Mouse (Mus musculus) erythroblast, embryonic 14.5 days (primary cell): ENCODE data around the gene Psmb5. TPM values are rescaled to one million over a fixed set of nuclear protein-coding genes. Genes with fewer than 3 reads are reported as not detected.

ENCODE experiments used
- H3K27me3 ChIP-seq: 2 replicates; pipeline ENCODE4 v1.6.1; 2012; ENCODE audit warnings: inconsistent platforms; ENCODE audit not compliant: control insufficient read depth
- H3K36me3 ChIP-seq: 2 replicates; pipeline ENCODE4 v1.6.1; 2012; ENCODE audit warnings: mild to moderate bottlenecking, inconsistent platforms; ENCODE audit not compliant: control insufficient read depth
- H3K4me1 ChIP-seq: 2 replicates; pipeline ENCODE4 v1.6.1; 2012; ENCODE audit warnings: inconsistent platforms; ENCODE audit not compliant: control insufficient read depth
- H3K4me3 ChIP-seq: replicated peaks from 2 replicates; pipeline ENCODE3; 2012; ENCODE audit warnings: moderate library complexity, mild to moderate bottlenecking, inconsistent platforms
- H3K9me3 ChIP-seq: 2 replicates; pipeline ENCODE4 v1.6.1; 2012; ENCODE audit warnings: low read length, inconsistent platforms, mixed read lengths; ENCODE audit not compliant: control insufficient read depth
- GATA1 ChIP-seq: IDR thresholded peaks from 2 replicates; pipeline ENCODE4 v1.6.1; 2012; ENCODE audit warnings: low read length, inconsistent platforms, mixed read lengths
- TAL1 ChIP-seq: IDR thresholded peaks from 3 replicates; pipeline ENCODE4 v1.6.1; 2012; ENCODE audit warnings: low read length, inconsistent platforms, mixed read lengths
- polyA plus RNA-seq: library from polyadenylated mRNA; stranded (reverse); fragments of >175 nt; gene quantifications from 2 replicates; pipeline ENCODE4 v1.2.3, GENCODE M21; 2012

The Psmb5 gene
- polyA plus RNA-seq: 17.6 and 21.7 TPM in 2 replicates

DNA sequence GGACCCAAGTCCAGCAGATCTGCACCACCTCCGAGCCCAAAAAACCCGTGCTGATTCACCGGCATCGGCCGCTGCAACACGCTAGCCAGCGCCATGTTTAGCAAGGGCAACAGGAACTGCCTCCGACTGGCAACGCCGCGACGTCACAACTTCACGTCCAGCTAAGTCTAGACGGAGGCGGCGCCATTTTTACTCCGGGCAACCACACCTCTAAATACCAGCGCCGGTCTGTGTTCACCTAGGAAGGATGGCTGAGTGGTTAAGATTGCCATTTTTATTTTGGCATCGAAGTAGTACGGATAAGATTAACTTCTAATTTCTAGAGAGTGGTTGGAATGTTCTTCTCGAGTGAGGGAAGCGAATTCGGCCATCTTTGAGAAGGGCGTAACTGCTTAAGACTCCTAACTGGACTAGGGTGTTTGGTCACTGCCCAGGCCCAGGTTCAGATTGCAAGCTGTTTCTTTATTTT lies at the start of gene Psmb5:
Psmb5 (minus strand) TSS at position 126 of the 469 bp plus-strand sequence.
- Histone ChIP-seq H3K4me3 (peak within 1 kb of the TSS; percentile 75), H3K4me1 (peaks cover 20% of the 10 kb centered on the region), H3K27me3 (no peaks in the 10 kb centered on the region), H3K36me3 (peaks cover 29% of the 10 kb centered on the region), H3K9me3 (no peaks in the 10 kb centered on the region)
- TF ChIP-seq GATA1: no peak
- no peak for TF ChIP-seq TAL1

DNA sequence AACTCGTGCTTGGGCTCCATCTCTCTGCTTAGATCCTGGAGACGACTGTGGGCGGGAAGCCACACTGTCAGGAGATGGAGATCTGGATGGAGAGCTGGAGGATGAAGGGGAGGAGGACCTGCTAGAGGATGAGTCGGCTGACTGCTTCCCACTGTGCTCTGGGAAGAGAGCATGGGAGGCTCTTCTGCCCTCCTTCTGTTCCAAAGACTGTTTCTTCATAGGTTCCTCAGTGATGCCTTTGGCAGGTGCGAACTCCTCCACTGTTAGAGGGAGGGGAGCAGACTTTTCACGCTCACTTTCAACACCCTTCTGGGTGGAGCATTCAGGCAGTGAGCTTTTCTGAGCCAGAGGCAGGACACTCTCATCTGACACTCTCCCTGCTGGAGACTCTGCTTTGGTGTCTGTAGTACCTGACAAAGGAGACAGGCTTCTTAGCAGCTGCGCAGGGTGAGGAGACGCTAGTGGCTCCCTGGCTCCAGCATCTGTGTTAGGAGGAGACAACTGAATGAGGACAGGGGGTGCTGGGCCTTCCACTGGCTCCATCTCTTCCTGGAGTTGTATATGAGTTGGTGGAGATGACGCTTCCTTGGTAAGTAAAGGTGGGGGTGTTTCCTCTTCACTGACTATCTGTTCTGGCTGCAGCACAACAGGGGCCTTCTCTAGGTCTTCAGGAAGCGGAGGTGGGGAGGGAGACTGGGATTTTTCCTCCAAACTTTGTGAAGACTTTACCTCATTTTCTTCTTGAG lies 46.8 kb upstream of the Psmb5 start:
- H3K4me1 ChIP-seq: no peaks in the 10 kb centered on the region
- H3K9me3 ChIP-seq: no peaks in the 10 kb centered on the region
- H3K4me3 ChIP-seq: no peak overlapping the region
- TF ChIP-seq TAL1: no peak
- no peak for TF ChIP-seq GATA1
- peaks cover 96% of the 10 kb centered on the region for H3K36me3 ChIP-seq
- H3K27me3 ChIP-seq: no peaks in the 10 kb centered on the region

DNA sequence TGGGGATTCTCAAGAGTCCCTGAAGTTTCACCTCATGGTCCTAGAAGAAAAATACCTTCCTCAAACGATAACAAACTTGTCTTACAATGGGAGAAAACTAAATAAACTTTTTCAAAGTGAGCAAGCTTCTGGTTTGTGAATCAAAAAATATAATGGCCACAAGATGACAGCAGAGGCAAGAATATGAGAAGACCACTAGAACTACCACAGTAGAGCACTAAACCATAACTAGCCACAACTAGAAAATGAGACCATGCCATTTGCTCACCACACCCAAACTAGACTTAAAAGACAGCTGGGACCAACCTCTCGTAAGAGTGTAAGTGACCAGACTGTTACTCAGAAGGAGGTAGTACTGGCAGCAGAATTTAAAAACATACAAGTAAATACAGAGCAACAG lies 42.2 kb upstream of the Psmb5 start:
- Histone ChIP-seq H3K4me1 (no peaks in the 10 kb centered on the region), H3K9me3 (no peaks in the 10 kb centered on the region), H3K27me3 (no peaks in the 10 kb centered on the region), H3K4me3 (no peak overlapping the region), H3K36me3 (peaks cover 97% of the 10 kb centered on the region)
- TF ChIP-seq TAL1: no peak
- TF ChIP-seq GATA1: no peak

DNA sequence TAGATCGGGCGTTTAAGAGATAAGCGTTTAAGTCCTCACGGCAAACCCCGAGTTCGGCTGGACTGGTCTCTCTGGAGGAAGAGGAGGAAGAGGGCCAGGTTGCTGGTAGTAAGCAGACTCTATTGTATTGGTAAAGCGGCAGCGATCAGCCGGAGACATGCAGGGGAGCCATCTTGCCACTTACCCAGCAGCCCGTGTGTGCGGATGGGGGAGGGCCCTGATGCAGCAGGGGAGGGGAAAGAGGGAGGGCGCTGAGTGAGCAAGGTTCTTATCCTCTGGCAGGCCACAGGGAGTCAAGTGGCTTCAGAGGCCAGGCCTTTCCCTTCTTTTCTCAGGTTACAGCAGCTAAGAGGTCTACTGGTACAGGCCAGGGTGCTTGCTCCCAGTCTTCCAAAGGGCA lies 35.7 kb upstream of the Psmb5 start:
- H3K36me3 ChIP-seq: peaks cover 86% of the 10 kb centered on the region
- H3K4me1 ChIP-seq: peaks cover 39% of the 10 kb centered on the region
- H3K4me3 ChIP-seq: peak overlapping the region; percentile 82
- H3K9me3 ChIP-seq: no peaks in the 10 kb centered on the region
- no peak for TF ChIP-seq TAL1
- no peak for TF ChIP-seq GATA1
- no peaks in the 10 kb centered on the region for H3K27me3 ChIP-seq

DNA sequence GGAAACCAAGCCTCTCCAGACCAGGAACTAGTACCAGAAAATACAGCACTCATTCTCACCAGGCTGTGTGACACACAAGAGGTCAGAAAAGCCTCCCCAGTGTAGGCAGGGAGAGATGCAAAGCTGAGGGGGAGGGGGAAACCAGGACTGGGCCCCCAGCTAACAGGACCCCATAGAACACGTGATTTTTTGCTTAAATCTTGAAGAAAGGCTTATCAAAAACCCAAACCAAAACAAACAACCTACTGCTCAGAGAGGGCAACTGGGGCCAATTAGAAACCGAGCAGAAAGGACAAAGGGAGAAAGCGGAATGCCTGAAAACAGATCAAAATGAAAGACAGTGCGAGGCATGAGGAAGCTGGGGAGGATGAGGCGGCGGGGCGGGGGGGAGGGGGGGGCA lies 35.0 kb upstream of the Psmb5 start:
- Histone ChIP-seq H3K4me3 (peak overlapping the region; percentile 82), H3K27me3 (no peaks in the 10 kb centered on the region), H3K4me1 (peaks cover 41% of the 10 kb centered on the region), H3K9me3 (no peaks in the 10 kb centered on the region), H3K36me3 (peaks cover 86% of the 10 kb centered on the region)
- TF ChIP-seq GATA1 (no peak), TAL1 (no peak)

DNA sequence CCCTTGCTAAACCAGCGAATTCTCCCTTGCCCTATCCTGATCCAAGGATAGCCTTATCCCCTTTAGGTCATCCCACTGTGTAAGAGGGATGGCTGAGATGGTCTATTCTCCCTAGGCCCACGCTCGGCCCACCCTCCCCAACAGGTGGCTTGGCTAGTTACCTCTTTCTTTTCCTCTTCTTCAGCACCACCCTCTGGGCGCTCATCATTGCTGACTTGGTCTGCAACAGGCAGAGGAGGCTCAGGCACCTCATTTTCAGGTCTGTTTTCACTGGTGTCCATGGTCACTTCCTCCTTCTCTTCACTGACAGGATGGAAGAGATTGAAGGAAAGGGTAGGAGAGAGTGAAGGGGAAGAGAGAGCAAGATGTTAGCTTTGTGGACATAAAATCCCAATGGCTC lies 33.7 kb upstream of the Psmb5 start:
- H3K9me3 ChIP-seq: no peaks in the 10 kb centered on the region
- no peaks in the 10 kb centered on the region for H3K27me3 ChIP-seq
- TF ChIP-seq GATA1 (no peak), TAL1 (no peak)
- H3K4me3 ChIP-seq: no peak overlapping the region
- H3K36me3 ChIP-seq: peaks cover 86% of the 10 kb centered on the region
- peaks cover 41% of the 10 kb centered on the region for H3K4me1 ChIP-seq

DNA sequence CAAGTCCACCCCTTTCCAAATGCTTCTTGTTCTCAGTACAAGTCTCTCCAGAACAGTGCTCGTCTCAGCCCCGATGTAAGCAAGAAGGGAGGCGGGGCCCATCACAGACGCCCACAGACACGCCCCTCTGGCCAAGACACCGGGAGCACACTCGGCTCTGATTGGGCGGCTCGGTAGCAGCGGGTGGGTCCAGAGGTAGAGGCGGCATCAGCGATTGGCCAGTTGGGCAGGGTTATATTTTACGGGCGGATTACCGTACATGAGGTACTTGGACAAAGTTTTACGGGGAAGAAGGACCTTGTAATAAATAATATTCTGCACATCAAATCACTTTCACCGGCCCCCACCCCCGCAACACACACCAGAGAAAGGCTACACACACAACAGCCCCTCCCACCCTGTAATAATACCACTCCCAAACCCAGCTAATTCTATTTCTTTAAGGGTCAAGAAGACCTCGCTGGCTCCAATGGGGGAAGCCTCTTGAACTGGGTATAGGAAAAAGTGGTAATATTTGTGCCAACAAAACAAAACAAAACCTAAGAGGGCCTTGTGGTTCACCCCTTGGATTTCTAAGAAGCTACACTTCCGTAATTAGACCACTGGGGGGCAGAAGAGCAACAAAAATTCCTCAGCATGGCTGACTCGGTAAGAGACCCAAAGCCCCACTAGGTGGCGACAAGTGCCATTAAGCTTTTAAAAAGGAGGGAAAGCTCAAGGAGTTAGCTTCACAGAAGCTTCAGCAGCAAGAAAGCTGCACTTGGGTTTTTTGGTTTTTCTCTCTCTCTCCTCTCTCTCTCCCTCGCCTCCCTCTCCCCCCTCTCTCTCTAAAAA lies 33.0 kb upstream of the Psmb5 start:
- peaks cover 41% of the 10 kb centered on the region for H3K4me1 ChIP-seq

DNA sequence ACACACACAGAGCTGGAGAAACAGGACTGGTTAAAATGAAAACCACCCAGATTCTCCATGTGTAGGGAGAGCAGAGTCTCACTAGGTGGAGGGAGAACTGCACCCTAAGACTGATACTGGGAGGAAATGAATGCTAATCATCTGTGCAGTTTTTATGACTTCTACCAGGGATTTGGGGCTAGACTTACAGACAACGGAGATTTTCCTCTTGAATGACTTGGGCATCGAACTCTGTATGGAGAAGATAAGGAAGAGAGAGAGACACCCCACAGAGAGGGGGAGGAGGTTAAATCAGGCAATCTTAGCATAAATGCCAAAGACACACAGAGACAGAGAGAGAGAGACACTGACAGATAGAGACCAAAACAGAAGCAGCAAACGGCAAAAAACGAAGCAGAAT lies 30.1 kb upstream of the Psmb5 start:
- Histone ChIP-seq H3K4me1 (peaks cover 26% of the 10 kb centered on the region), H3K4me3 (no peak overlapping the region), H3K36me3 (peaks cover 96% of the 10 kb centered on the region), H3K27me3 (no peaks in the 10 kb centered on the region), H3K9me3 (no peaks in the 10 kb centered on the region; the same call in 1 of the 2 replicates)
- TF ChIP-seq GATA1 (no peak), TAL1 (no peak)

More for the DNA sequence above, 33.0 kb upstream of the Psmb5 start:
- Histone ChIP-seq H3K36me3 (peaks cover 86% of the 10 kb centered on the region), H3K4me3 (no peak overlapping the region), H3K27me3 (no peaks in the 10 kb centered on the region), H3K9me3 (no peaks in the 10 kb centered on the region)
- no peak for TF ChIP-seq GATA1
- no peak for TF ChIP-seq TAL1
